Mouse (Mus musculus) right cerebral cortex, adult 18-20 months (tissue): Measurements from ENCODE around the gene Spaca4.
A peak's percentile ranks its signal among the peaks of the same experiment; 100 is the strongest.

Source experiments
- DNase-seq: peaks from one replicate; pipeline ENCODE4 v3.0.0; 2022; ENCODE audit warnings: mixed read lengths

The Spaca4 gene

DNA sequence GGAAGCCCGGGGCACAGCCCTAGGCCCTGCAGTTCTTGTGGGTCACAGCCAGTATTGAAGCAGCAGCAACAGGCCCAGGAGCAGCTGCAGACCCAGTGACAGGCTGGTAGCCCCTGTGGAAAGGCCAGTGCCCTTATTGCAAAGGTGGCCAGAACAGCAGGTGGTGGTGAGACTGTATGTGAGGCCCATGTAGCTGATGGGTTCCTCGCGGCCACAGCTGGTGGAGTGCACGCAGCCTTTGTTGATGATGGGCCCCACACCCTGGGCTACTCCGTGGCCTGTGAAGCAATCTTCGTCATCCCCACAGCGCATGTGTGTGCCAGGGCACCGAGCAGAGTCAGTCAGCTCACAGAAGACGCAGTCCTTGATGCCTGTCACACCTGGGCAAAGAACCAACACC lies 462 bp downstream of the Spaca4 start:
- no peak for DNase-seq

DNA sequence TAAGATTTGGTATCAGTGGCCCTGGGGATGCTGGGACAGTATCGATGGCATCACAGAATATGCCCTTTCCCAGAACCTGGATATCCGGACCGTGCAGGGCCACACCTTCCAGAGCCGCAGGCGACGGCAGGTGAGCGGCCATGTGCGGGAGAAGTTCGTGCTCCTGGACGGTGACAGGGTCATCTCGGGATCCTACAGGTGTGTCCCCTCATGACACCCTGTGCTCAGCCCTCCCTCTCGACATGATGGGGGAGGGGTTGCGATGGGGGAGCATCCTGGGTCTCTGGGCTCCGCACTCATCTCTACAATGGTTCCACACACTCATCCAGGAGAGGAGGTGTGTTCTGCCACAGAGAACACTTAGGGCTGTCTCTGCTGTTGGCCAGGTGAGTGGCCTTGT lies 1.8 kb downstream of the Spaca4 start:
- no peak for DNase-seq

DNA sequence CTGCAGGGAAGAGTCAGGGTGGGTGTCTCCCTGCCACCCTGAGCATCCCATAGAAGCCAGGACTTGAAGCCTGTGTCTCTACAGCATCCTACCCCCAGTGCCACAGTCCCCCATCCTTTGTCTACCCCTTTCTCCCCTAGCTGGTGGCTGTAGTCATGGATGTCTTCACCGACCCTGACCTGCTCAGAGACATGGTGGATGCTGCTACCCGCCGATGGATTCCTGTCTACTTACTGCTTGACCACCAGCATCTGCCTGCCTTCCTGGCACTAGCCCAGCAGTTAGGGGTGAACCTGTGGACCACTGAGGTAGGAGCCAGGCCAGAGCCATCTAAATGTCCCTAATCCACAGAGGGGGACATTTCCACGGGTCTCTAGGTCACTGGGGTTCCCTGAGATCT lies 2.3 kb downstream of the Spaca4 start:
- no peak for DNase-seq

DNA sequence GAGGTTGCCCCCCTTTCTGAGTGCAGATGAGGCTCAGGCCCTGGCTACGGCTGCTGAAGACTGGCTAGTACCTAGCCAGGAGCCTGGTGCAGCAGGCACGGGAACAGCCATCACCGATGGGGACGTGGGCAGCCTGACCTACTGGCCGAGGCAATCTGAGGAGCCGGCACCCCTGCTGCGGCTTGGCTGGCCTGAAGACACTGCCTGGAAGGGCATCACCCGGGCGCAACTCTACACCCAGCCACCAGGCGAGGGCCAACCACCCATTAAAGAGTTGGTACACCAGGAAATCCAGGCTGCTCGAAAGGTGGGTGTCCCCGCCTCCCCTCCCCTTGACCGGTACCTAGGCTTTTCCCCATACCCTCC lies 3.3 kb downstream of the Spaca4 start:
- DNase-seq = no peak

DNA sequence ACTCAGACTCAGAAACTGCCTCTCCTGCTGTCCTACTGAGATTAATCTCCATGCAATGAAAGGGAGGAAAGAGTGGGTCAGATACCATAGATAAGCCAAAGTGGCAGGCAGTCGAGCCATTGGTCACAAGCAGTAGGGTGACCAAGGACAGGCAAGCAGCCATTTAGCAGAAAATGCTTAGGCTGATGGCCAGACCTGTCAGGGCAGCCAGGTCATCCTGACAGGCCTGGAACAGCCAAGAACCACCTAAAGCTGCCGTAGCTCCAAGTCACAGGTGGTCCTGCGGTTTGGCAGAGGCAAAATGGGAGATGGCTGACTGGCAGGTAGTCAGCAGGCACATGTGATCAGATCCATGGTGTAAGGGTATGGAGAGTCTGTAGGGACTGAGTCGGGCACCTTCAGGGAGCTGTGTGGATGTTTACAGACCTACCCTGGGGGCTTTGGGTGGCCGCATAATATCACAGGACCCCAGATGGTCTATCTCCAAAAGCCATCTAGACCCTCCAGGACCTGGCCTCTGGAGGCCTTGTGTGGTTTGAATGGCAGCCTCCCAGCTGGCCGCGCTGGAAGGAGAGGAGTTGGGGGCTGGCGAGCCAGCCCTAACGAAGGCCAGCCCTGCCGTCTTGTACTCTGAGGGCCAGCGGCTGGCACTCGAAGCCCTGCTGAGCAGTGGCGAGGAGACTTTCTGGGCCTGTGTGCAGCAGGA lies 3.8 kb downstream of the Spaca4 start:
- no peak for DNase-seq

DNA sequence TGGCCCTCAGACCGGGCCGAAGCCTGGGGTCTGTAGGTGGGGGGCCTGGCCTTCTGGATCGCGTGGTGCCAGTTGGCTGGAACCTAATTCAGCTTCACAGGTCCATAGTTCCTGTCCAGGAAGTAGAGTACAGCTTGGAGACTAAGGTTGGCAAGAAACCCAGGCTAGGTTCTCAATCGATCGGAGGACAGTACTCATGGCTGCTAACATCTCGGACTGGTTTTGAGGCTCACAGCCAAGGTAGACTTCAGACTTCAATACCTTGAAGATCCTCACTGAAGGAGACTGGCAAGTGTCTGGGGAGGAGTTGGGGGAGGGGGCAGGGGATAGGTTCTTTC lies 4.4 kb downstream of the Spaca4 start:
- no peak for DNase-seq

DNA sequence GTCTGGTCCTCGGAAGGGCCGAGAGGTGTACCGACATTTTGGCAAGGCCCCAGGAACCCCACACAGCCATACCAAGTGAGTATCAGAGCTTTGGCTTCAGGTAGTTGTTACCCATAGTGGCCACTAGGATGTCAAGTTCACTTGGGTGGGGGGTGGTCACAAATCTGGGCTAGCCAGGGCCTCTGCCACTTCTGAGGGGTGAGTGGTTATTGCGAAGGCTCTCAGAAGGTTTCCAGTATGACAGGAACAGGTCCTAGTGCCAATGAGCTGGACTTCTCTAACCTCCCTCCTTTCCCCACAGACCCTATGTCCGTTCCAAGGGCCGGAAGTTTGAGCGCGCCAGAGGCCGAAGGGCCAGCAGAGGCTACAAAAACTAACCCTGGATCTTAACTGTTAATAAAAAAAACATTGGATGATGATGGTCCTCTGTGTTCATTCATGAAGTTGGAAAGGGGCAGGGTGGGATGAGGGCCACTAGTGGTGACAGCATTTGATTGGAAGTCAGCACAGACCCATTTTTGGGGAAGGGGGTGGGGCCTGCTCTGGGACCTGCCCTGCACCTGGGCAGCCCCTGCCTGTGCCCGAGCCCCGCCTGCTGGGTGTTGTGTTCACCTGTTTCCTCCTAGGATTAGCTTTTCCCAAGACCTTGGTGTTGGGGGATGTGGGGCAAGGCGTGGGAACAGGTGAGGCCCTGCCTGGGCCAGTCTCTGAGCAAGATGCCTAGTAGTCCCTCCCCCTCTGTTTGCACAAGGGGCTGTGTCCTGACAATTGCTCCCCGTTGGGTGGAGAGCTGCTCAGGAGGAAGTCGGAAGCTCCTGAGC lies 5.0 kb downstream of the Spaca4 start, which contains the start of gene Fam83e:
Gene Fam83e, plus strand, starts transcription at position 800 of the 821 bp plus-strand sequence.
- no peak for DNase-seq

DNA sequence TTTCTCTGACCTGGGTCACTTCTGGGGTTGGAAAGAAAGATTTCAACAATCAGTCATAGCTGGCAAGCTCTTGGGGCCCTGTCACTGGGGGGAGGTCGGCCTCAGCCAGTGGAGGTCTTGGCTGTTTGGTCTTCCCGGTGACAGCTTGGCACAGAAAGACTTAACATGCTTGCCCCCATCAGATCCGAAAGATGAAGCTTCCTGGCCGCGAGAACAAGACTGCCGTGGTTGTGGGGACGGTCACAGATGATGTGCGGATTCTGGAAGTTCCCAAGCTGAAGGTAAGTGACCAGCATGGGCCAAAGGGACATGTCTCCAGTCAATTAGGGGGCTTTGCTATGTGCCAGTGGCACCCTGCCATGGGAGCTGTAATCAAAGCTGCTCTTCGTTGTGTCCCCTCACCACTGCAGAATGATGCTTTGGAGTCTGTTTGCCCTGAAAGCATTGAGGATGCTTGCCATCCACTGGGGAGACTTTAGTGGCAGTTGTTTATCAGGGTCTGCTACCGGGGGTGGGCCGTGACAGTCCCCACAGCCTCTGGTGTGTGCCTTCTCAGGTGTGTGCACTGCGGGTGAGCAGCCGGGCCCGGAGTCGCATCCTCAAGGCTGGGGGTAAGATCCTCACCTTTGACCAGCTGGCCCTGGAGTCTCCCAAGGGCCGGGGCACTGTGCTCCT lies 5.7 kb downstream of the Spaca4 start:
- no peak for DNase-seq

DNA sequence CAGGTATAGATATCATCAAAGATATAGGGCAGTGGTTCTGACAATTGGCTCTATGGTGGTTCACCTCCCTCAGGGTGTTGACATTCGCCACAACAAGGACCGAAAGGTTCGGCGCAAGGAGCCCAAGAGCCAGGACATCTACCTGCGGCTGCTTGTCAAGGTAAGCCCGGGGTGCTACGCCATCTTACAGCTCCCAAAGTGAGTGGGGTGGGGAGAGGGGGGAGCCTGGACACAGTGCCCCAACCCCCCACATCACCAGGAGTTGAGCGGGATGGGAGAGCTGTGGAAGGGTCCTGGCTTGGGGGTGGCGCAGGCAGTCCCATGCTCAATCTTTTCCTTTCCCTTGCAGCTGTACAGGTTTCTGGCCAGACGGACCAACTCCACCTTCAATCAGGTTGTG lies 6.4 kb downstream of the Spaca4 start:
- DNase-seq = no peak

DNA sequence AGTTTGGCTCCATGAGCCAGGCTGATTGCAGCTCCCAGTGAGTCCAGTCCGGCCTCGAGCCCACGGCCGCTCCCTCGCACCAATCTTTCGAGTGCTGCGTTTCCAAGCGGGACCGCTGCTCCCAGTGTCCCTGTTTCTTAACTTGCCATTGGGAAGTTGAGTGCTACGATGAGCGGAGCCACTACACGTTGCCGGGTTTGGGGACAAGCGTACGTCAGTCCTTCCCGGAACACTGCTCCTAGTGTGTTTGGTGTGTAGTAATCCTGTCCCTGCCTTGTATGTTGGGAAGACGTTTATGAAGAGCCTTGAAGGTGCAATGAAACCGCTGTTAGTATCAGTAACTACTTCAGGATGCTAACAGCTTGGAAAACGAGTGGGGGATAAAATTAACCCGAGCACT lies 7.3 kb downstream of the Spaca4 start:
- DNase-seq = no peak

DNA sequence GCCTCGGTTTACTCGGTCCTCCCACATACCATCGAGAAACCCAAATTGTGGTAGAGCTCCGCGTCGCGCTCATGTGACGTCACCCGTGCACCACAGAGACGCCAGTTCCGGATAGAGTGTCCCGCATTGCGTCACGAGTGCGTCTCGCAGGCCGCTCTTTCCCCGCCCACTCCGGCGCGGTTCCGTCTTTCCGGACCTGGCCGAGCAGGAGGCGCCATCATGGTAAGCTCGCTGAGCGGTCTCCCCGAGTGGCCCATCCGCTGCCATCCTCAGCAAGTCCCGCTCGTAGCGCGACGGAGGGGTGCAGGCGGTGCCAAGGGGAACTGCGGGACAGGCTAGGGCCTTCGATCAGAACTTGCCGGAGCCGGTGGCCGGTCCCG lies 7.7 kb downstream of the Spaca4 start, which contains the start of gene Sphk2:
Gene Sphk2, minus strand, starts transcription at position 85 of the 380 bp plus-strand sequence.
- DNase-seq = peak; percentile 98

DNA sequence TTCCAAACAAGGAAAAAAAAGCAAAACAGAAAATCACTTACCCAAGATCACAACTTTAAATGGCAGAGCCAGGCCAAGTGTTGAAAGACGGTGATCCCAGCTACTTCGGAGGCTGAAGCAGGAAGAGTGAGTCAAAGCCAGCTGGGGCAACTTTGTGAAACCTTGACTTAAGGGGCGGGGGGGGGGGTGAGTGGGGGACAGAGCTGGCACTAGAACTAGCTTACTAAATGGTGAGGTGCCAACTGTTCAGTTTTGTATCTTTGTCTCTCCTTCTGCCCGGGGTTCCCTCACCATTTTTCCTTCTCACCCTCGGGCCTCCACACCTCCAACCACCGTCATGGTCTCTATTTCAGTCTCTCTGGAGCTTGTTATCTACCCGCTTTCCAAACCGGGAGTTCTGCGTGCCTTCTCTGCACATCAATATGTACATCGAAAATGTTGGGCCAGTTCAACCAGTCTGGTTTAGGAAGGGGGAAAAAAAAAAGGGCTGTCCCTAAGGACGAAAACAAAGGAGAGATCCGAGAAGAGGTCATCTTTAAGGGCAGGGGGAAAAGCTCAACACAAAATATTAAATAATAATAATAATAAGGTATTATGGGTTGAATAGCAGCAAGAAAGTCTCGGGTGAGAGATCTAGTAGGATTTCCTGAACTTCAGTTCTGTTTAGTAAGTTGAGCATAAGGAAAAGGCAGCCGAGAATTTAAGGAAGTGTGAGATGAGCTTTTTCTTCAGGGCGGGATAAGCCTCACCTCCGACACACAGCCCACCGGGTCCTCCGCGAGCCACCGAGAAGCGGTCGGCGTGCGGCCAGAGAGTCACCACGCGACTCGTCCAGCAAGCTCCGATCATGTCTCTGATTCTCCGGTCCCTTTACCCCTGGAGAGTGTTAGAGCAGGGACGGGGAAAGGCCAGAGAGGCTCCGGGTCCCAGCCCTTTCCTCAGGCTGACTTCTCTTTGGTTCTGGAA lies 8.4 kb downstream of the Spaca4 start:
- DNase-seq = no peak

DNA sequence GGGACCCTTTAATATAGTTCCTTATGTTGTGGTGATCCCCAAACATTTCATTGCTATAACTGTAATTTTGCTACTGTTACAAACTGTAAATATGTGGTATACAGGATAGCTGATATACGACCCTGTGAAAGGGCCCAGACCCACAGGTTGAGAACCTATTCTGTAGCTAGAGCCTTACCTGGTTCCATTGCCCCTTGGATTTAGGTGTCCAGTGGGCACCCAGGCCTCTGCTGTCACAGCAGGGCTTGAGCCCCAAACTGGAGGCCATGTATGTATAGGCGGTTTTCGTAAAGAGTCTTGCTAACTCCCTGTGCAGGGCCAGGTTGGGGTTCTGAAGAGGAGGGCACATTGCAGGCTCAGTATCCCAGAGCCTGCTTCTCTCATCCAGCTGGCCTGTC lies 9.2 kb downstream of the Spaca4 start:
- DNase-seq = no peak

DNA sequence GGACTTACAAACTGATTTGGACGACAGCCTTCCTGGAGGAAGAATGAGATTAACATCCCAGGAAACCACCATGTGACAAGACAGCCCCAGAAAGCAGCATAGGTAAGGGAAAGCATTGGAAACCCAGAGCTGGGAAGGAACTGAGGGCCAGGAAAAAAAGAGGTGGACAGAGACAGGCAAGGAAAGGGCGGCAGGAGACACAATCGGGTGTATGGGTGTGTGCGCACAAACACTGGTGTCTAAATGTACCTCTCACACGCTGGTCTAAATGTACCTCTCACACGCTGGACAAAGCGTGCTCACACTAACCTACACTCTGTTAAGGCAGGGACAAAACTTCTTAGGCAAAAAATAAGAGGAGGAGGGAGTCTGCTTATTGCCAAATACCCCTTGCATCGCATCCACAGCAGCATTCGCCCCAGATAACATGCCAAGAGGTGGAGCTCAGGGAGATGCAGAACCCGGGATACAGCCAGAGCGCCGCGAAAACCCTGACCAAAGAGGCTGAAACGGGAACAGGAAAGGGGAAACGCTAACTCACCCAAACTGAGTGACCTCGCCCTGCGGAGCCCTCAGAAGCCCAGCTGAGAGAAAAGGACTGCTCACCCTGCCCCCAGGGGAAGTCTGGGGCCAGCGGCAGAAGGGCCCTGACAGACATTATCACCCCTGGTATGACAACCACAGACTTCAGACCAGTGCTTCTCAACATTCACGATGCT lies 9.7 kb downstream of the Spaca4 start:
- no peak for DNase-seq

DNA sequence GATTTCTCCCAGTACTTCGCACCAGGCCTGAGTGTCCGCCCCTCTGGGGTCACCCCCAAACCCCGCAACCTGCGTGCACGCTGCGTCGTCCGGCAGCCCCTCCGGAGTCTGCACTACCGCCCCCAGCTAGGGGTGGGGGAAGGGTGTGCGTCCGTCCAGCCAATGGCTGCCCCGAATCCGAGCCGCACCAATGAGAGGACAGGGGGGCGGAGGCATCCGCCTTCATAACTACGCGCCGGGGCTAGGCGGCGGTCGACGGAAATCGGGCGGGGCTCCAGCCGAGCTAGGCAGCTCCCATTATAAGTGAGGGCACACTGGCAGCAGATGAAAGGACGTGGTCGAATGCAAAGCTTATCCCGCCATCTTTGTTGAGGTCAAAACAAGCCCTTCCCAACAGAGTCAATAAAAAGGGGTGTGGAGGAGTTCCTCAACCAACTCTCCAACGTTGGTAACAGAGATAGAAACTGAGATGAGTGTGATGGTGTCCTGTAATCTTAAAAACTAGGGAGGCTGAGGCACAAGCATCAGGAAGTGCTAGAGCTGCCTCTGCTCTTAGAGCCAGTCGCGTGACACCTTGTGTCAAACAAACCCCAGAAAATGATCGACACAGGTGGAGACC lies 10.4 kb downstream of the Spaca4 start, which contains the start of gene Rpl18:
Gene Rpl18, plus strand, starts transcription at position 368 of the 619 bp plus-strand sequence.
- DNase-seq = peak; percentile 99

DNA sequence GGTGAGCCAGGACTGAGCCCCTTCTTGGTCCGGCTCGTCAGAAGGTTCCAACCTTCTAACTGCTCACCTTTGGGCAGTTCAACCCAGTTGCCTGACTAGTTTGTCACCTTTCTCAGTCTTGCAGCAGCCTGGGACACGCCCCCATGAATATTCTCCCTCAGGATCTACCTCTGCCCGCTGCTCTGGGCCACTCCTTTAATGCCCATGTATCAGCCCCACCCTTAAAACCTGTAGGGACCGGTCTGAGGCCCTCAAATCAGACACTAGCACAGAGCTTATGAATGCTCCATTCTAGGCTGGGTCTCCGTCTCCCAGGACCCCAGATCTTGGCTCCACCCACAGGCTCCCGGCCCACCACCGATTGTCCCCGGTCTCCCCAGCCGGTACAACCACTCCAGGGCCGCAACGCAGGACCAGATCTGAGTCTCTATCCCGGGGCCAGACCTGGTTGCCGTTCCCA lies 11.0 kb downstream of the Spaca4 start:
- DNase-seq = no peak

DNA sequence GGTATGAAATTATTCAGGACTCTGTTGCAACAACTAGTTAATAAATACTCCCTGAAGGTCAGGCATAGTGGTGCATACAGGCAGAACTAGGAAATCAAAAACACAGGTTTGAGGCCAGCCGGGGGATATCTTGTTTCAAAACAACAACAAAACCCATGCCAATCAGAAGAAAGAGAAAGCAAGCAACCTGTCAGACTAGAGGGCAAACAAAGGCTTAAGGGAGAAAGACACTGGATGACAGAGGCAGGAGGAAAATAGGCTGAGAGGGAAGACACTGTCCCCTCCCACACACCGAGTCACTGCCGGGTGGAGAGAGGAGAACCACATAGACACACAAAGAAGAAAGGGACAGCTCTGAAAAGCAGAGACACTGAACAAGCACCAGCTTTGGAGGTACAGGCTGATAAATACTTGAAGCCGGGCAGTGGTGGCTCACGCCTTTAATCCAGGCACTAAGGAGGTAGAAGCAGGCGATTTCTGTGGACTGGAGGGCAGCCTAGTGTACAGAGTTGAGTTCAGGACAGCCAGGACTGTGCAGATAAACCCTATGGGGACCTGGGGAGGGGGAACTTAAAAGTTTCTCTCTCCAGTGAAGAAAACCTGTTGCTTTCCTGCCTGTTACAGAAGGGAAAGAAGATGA lies 11.6 kb downstream of the Spaca4 start:
- DNase-seq = no peak

DNA sequence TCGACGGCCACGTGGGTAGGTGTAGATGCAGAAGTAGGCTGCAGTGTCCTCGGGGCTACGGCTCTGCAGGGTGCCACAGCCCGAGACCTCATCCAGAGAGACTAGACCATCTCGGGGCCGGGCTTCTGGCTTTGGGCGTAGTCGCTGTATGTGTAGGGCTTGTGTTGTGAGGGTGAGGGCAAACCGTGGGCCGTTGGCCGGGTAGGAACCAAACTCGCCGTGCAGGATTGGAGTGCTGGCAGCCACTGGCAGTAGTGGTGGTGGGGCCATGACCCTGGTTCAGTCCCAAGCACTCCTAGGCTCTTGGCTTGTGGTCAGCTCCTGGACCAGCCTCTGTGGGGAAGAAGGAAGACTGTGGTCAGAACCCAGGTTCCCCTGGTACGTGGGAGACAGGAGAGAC lies 12.2 kb downstream of the Spaca4 start:
- DNase-seq = no peak

DNA sequence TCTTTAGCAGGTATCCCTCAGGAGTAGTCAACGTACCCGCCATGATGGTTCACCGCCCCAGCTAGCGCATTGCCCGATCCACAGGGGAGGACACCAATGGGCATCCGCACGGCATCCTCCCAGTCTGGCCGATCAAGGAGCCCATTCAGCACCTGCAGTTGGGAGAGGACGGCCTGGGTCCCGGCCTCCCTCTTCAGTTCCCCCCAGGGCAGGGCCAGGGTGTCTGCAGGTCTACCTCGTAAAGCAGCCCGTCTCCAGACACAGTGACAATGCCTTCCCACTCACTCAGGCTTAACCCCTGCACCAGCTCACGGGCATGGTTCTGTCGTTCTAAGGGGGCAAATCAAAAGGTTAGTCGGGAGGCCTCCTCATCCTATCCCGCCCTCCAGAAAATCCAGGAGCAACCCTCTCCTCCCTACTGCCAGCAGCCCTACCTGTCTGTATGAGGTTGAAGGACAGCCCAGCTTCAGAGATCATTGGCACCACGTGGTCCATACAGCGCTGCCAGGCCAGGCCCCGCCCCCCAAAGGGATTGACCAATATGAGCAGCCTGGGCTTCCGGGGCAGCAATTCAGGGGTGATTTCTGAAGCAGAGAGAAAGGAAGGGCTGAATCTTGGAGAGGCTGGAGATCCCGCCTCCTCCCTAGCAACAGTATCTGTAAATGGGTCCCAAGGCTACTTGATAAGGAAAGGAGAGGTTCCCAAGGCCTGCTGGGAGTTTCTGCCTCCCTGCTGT lies 13.4 kb downstream of the Spaca4 start:
- no peak for DNase-seq
